Mouse (Mus musculus) cerebellum, adult 9-11 months (tissue): ENCODE measurements around the gene Flt4.

Source experiments
- DNase-seq: peaks from one replicate; pipeline ENCODE4 v3.0.0; 2022

Gene Flt4

GRCm38 (mm10) chr11:49650113-49650993, 41.3 kb downstream of the Flt4 start:
- no peak for DNase-seq

- no peak for DNase-seq
Observed at GRCm38 (mm10) chr11:49650994-49651761, 42.1 kb downstream of the Flt4 start.

- DNase-seq = no peak
Observed at GRCm38 (mm10) chr11:49651762-49652322, 42.8 kb downstream of the Flt4 start.

GRCm38 (mm10) chr11:49652401-49653078, 43.5 kb downstream of the Flt4 start:
- DNase-seq = peak; percentile 49

GRCm38 (mm10) chr11:49653079-49653408, 44.0 kb downstream of the Flt4 start:
- DNase-seq = no peak

GRCm38 (mm10) chr11:49654651-49655050, 45.6 kb downstream of the Flt4 start:
- no peak for DNase-seq

GRCm38 (mm10) chr11:49655501-49655900, 46.4 kb downstream of the Flt4 start:
- DNase-seq = no peak

GRCm38 (mm10) chr11:49658065-49658464, 49.0 kb downstream of the Flt4 start:
- DNase-seq = no peak

- DNase-seq = no peak
Observed at GRCm38 (mm10) chr11:49658791-49659469, 49.9 kb downstream of the Flt4 start.

GRCm38 (mm10) chr11:49659470-49659799, 50.4 kb downstream of the Flt4 start:
- DNase-seq = no peak

- DNase-seq = no peak
Observed at GRCm38 (mm10) chr11:49662292-49662780, 53.3 kb downstream of the Flt4 start.

GRCm38 (mm10) chr11:49663310-49663709, 54.2 kb downstream of the Flt4 start, which contains the start of gene Scgb3a1:
Gene Scgb3a1 (plus strand): TSS chr11:49663610.
- no peak for DNase-seq

GRCm38 (mm10) chr11:49664262-49665140, 55.4 kb downstream of the Flt4 start:
- no peak for DNase-seq

- DNase-seq = no peak
Observed at GRCm38 (mm10) chr11:49665462-49665861, 56.4 kb downstream of the Flt4 start.

GRCm38 (mm10) chr11:49673433-49673832, 64.4 kb downstream of the Flt4 start:
- no peak for DNase-seq

GRCm38 (mm10) chr11:49684237-49684973, 75.3 kb downstream of the Flt4 start:
- DNase-seq = no peak

- no peak for DNase-seq
Observed at GRCm38 (mm10) chr11:49695013-49695412, 86.0 kb downstream of the Flt4 start.

- DNase-seq = no peak
Observed at GRCm38 (mm10) chr11:49695695-49696094, 86.6 kb downstream of the Flt4 start.

- no peak for DNase-seq
Observed at GRCm38 (mm10) chr11:49696472-49696871, 87.4 kb downstream of the Flt4 start.

- no peak for DNase-seq
Observed at GRCm38 (mm10) chr11:49697779-49698178, 88.7 kb downstream of the Flt4 start.

GRCm38 (mm10) chr11:49699079-49699478, 90.0 kb downstream of the Flt4 start:
- no peak for DNase-seq
